Mouse (Mus musculus): Measurements from ENCODE around the gene Nanos1.

- no peak for TF ChIP-seq POLR2A (IDR thresholded peaks at IDR 0.05; ENCODE audit: borderline replicate concordance, control insufficient read depth, low read depth, low read length)
- TF ChIP-seq CTCF (IDR thresholded peaks at IDR 0.05; ENCODE audit: control insufficient read depth, insufficient read depth, low read length) = no peak
These were observed 23.8 kb upstream of the Nanos1 start for GRCm38 (mm10) chr19:60731966-60732365.
